Mouse (Mus musculus) embryonic facial prominence, embryonic 15.5 days (tissue): ENCODE data around the gene Nos1ap. TPM values are rescaled to one million over a fixed set of nuclear protein-coding genes. Genes with fewer than 3 reads are reported as not detected.

Experiments used
- ATAC-seq: fragments of 200-750 bp; cut with Nextera tagmentation; 2 replicates; pipeline ENCODE4 v1.8.0; 2017; ENCODE audit warnings: low read depth, moderate TSS enrichment; ENCODE audit not compliant: insufficient number of reproducible peaks, low FRiP score, low TSS enrichment
- H3K27ac ChIP-seq: fragments of 300-500 bp; sonication (generic); replicated peaks from 2 replicates; pipeline ENCODE4 v1.5.1; 2015; ENCODE audit warnings: mild to moderate bottlenecking, inconsistent platforms
- H3K27me3 ChIP-seq: fragments of 300-500 bp; sonication (generic); 2 replicates; pipeline ENCODE4 v1.6.1; 2015; ENCODE audit warnings: inconsistent platforms
- H3K36me3 ChIP-seq: fragments of 300-500 bp; sonication (generic); 2 replicates; pipeline ENCODE4 v1.6.1; 2015; ENCODE audit warnings: mild to moderate bottlenecking, inconsistent platforms
- H3K4me1 ChIP-seq: fragments of 300-500 bp; sonication (generic); 2 replicates; pipeline ENCODE4 v1.6.1; 2015; ENCODE audit warnings: inconsistent platforms
- H3K4me2 ChIP-seq: fragments of 300-500 bp; sonication (generic); replicated peaks from 2 replicates; pipeline ENCODE4 v1.6.1; 2015; ENCODE audit warnings: mild to moderate bottlenecking, inconsistent platforms
- H3K4me3 ChIP-seq: fragments of 300-500 bp; sonication (generic); replicated peaks from 2 replicates; pipeline ENCODE4 v1.5.1; 2015; ENCODE audit warnings: mild to moderate bottlenecking, inconsistent platforms
- H3K9ac ChIP-seq: fragments of 300-500 bp; sonication (generic); 2 replicates; pipeline ENCODE4 v1.6.1; 2015; ENCODE audit warnings: inconsistent platforms
- H3K9me3 ChIP-seq: fragments of 300-500 bp; sonication (generic); replicated peaks from 2 replicates; pipeline ENCODE4 v1.6.1; 2016; ENCODE audit warnings: inconsistent platforms
- WGBS: fragments of 180-500 bp; shearing (Covaris S2); methylation state at CpG from one replicate; pipeline ENCODE4 v1.1.7; 2015; 5-methylcytosine and 5-hydroxymethylcytosine counted together
- polyA plus RNA-seq: library from polyadenylated mRNA; unstranded; fragments of >200 nt; fragmentation: Nextera tagmentation; extraction: Ambion mirVana; gene quantifications from 2 replicates; pipeline ENCODE4 v1.2.1, GENCODE M21; 2015

Nos1ap gene
- polyA plus RNA-seq, 1 experiment from 2014 or later, result 13.1 TPM

DNA sequence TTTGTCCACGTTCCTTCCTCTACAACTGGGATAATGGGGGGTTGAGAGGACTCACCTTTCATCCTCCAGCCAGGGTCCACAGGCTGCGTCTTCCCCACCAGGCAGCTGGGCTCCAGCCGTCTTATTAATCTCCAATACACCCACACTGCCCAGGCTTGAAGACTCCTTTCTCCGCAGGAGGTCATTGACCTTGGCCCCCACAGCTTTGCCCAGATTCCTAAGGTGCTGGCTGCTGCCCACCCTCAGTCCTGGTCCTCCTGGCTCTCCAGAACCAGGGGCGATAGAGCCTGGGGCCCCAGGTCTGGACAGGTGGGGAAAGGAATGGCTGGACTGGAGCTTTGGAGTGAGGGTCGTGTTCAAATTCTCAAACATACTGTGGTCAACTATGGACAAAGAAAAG lies 287.2 kb downstream of the Nos1ap start:
- no peaks in the 10 kb centered on the region for H3K4me1 ChIP-seq
- no peak overlapping the region for H3K27ac ChIP-seq
- 79% methylated on average over 6 of the region's 6 CpGs for WGBS
- no peak overlapping the region for H3K4me3 ChIP-seq
- no peak for ATAC-seq
- H3K9me3 ChIP-seq, result no peaks in the 10 kb centered on the region
- H3K36me3 ChIP-seq, result no peaks in the 10 kb centered on the region
- no peak overlapping the region for H3K9ac ChIP-seq
- H3K27me3 ChIP-seq, result no peaks in the 10 kb centered on the region
- no peak overlapping the region for H3K4me2 ChIP-seq

DNA sequence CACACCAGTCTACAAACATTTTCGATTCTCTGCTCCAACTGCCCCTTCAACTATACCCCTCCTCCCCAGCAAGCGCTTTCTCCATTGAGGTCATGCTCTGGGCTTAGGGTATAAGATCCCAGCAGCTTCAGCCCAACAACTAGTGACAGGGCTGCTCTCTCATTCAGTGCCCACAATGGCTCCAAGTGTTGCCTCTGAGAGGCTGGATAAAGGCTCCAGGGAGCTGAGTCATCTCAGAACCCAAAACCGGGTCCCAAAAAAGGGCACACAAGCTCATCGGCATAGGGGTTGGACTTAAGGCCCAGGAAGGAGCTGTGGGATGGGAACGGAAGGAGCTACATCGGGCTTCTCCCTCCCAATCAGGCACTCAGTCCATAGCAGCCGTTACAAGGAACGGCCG lies 288.0 kb downstream of the Nos1ap start:
- Histone ChIP-seq H3K4me2 (no peak overlapping the region), H3K27me3 (no peaks in the 10 kb centered on the region), H3K27ac (no peak overlapping the region), H3K4me3 (no peak overlapping the region), H3K36me3 (no peaks in the 10 kb centered on the region), H3K9ac (no peak overlapping the region), H3K4me1 (no peaks in the 10 kb centered on the region), H3K9me3 (no peaks in the 10 kb centered on the region)
- ATAC-seq, result no peak
- 94% methylated on average over 9 of the region's 9 CpGs for WGBS

DNA sequence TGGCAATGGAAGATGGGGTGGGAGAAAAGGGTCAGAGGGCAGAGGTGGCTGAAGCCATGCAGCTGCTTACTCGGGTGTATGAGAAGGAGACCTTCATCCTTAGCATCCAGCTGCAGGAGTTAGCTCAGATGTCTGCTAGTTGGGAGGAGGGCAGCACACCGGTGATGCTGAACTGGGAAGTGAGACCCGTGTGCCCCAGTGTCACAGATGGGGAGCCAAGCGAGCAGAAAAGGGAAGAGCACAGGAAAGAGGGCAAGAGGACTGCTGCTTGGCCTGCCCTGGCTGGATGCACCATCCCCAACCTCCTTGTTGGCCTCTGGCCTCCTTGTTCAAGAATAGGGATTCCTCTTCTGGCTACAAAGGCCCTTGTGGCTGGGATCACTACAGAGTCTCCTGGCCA lies 290.2 kb downstream of the Nos1ap start:
- Histone ChIP-seq H3K9ac (no peak overlapping the region), H3K9me3 (no peaks in the 10 kb centered on the region), H3K27ac (no peak overlapping the region), H3K4me2 (no peak overlapping the region), H3K36me3 (no peaks in the 10 kb centered on the region), H3K4me3 (no peak overlapping the region), H3K4me1 (no peaks in the 10 kb centered on the region), H3K27me3 (no peaks in the 10 kb centered on the region)
- no peak for ATAC-seq
- WGBS, result 86% methylated on average over 4 of the region's 4 CpGs

DNA sequence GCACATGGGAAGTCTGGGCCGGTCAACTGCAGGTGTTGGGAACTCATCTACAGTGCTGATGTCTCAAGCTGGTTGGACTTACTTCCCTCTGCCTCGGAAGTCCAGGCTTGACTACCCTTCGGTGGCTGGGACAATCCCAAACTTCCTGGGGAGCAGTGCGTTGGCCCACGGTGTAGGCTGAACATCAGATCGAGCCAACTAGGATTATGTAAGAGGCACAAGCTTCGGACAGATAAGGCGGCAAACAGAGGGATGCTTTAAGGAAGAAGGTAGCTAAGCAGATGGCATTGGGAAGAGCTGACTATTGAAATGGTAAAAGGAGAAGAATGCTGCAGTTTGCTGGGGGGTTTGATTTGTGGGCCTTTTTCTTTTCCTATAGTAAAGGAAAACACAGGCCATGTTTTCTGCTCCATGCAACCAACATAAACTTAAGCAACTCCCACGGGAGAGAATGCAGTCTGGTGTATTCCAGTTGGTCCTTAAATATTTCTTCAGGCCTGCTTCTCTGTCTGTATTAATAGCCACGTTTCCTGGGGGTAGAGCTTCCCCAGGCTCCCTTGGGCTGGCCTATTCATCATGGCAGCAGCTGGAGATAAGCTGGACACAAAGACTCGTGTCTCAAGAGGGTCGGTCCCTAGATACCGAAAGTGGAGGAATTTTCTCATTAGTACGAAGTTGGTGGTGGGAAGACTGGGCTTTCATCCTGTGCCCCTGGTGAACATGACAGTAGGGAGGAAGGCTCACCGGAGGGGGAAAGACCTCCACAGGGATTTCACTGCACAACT lies 294.7 kb downstream of the Nos1ap start:
- ATAC-seq, result no peak
- 86% methylated on average over 15 of the region's 15 CpGs for WGBS
- Histone ChIP-seq H3K4me2 (no peak overlapping the region), H3K27ac (no peak overlapping the region), H3K27me3 (no peaks in the 10 kb centered on the region), H3K36me3 (no peaks in the 10 kb centered on the region), H3K9me3 (no peaks in the 10 kb centered on the region), H3K4me1 (0 out of 2 replicates have a peak, but pooled peaks cover 4% of the 10 kb centered on the region), H3K4me3 (no peak overlapping the region), H3K9ac (no peak overlapping the region)

DNA sequence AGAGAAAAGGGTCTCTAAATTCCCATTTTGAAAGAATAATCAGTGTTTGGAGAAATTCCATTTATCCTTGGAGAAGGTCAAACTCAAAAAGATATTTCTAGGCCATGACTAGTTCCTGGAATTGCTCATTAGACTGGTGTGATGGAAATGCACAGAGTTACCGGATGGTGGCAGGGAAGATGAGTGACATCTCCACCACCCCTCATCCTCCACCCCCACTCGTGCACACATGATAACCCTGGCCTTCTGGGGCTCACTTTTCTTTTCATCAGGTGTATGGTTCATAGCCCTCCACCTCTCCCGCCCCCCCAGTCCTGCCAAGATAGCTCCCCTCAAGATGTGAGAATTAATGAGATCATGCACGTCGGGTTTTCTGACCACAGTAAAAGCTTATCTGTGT lies 296.4 kb downstream of the Nos1ap start:
- H3K9ac ChIP-seq, result no peak overlapping the region
- H3K27me3 ChIP-seq, result no peaks in the 10 kb centered on the region
- 69% methylated on average over 5 of the region's 5 CpGs for WGBS
- H3K4me2 ChIP-seq, result no peak overlapping the region
- H3K9me3 ChIP-seq, result no peaks in the 10 kb centered on the region
- H3K4me1 ChIP-seq, result 0 out of 2 replicates have a peak, but pooled peaks cover 4% of the 10 kb centered on the region
- no peak overlapping the region for H3K27ac ChIP-seq
- H3K4me3 ChIP-seq, result no peak overlapping the region
- no peak for ATAC-seq
- no peaks in the 10 kb centered on the region for H3K36me3 ChIP-seq

DNA sequence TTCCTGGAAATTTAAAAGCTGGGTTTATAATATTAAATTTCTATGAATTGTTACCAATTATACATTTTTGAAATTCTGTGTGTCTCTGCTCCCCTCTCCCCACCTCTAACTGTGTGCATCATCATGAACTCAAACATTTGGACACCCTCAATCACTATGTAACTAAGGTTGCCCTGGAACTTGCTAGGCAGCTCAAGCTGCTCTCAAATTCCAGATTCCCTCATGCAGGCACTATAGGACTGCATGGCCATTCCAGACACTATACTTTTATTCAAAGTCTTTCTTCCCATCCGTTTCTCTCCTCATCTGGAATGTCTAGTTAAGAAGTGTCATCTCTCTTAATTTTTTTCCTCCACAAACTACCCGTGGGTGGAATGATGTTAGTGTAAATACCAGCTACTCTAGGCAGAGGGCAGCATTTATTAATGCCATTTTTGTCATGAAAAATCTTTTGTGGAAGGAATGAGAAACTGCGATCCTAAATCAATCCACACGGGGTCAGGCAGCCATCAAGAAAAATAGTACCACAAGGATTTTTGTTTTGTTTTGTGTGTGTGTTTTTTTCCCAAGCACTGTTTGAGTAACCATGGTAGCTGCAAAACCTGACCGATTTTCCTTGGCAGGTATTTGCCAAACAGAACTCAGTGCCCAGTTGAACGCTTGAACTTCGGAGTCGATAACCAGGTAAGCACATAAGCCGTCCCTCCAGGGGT lies 297.3 kb downstream of the Nos1ap start:
- ATAC-seq, result no peak
- H3K4me1 ChIP-seq, result 0 out of 2 replicates have a peak, but pooled peaks cover 4% of the 10 kb centered on the region
- H3K36me3 ChIP-seq, result no peaks in the 10 kb centered on the region
- H3K27ac ChIP-seq, result no peak overlapping the region
- WGBS, result 25% methylated on average over 9 of the region's 9 CpGs
- H3K4me3 ChIP-seq, result peak overlapping the region; percentile 16; the same call in 1 of the 2 replicates
- no peak overlapping the region for H3K9ac ChIP-seq
- no peaks in the 10 kb centered on the region for H3K9me3 ChIP-seq
- peak overlapping the region; percentile 18; the same call in 1 of the 2 replicates for H3K4me2 ChIP-seq
- no peaks in the 10 kb centered on the region for H3K27me3 ChIP-seq

DNA sequence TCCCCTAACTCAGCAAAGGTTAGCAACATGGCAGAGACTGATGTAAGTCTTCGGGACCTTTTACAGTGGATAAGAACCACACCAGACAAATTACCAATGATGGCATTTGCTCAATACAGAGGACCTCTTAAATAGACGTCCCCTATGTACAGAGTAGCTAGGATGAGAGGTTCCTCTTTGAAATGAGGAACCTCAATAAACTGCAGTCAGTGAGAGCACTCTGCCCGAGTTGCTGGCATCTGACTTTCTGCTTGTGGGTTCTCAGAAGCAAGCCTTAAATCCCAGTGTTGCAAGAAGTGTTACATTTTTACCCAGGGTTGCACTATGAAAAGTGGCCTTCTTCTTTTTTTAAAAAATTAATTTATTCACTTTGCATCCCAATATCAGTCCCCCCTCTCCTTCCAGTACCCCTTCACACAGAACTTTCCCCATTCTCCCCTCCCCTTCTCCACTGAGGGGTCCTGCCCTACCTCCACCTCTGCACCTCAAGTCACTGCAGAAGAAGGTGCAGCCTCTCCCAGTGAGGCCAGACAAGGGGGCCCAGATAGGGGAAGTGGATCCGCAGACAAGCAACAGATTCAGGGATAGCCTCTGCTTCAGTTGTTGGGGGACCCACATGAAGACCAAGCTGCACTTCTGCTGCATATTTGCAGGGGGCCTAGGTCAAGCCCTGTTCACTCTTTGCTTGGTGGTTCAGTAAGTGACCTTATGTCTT lies 307.1 kb downstream of the Nos1ap start:
- Histone ChIP-seq H3K4me2 (no peak overlapping the region), H3K4me1 (no peaks in the 10 kb centered on the region), H3K9me3 (no peaks in the 10 kb centered on the region), H3K27me3 (no peaks in the 10 kb centered on the region), H3K9ac (no peak overlapping the region), H3K27ac (no peak overlapping the region), H3K36me3 (no peaks in the 10 kb centered on the region), H3K4me3 (no peak overlapping the region)
- ATAC-seq, result no peak
- WGBS, result 75% methylated on average over 4 of the region's 4 CpGs

DNA sequence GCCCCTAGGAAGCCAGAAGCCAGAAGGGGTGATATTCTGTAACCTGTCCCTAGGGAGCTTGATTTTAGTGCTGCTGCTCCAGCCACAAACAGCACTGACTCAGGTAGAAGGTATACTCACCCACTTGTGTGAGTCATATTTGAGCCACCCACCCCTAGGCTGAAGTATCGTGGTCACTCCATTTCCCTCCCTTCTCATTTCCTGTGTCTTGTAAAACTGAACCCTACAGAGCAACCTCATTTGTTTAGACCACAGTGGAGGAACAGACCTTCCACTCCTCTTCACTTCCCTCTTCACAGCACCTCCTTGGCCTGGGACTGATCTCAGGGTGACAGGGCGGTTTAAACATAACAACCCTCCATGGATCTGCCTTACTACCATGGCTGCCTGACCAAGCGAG lies 312.6 kb downstream of the Nos1ap start, which contains the start of gene Sh2d1b1:
Gene Sh2d1b1 (plus strand): TSS at position 305 of the 400 bp plus-strand sequence.
- H3K9me3 ChIP-seq, result 0 out of 2 replicates have a peak, but pooled peaks cover 3% of the 10 kb centered on the region
- no peak within 1 kb of the TSS for H3K27ac ChIP-seq
- no peaks in the 10 kb centered on the region for H3K27me3 ChIP-seq
- no peak for ATAC-seq
- 87% methylated on average over 3 of the region's 3 CpGs for WGBS
- H3K4me3 ChIP-seq, result no peak within 1 kb of the TSS
- no peaks in the 10 kb centered on the region for H3K4me1 ChIP-seq
- H3K36me3 ChIP-seq, result no peaks in the 10 kb centered on the region
- H3K9ac ChIP-seq, result no peak within 1 kb of the TSS
- no peak within 1 kb of the TSS for H3K4me2 ChIP-seq

DNA sequence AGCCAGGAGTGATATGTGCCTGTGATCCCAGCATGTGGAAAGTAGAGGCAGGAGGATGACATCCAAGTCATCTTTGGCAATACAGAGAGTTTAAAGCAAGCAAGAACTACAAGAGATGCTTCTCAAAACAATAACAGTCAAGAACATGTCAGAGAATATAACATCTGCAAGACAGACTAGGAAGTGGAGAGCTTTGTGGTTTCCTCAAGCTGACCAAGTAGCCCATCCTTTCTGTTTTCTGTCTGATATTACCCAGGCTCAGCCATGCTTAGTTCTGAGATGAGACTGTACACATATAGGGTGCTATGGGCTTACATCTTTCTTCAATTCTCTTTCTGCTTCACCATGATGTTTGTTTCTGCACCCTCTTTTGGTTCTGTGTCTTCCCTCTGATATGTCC lies 316.4 kb downstream of the Nos1ap start:
- Histone ChIP-seq H3K27ac (no peak overlapping the region), H3K4me2 (no peak overlapping the region), H3K4me1 (no peaks in the 10 kb centered on the region), H3K9ac (no peak overlapping the region), H3K9me3 (0 out of 2 replicates have a peak, but pooled peaks cover 3% of the 10 kb centered on the region), H3K4me3 (no peak overlapping the region), H3K27me3 (no peaks in the 10 kb centered on the region), H3K36me3 (no peaks in the 10 kb centered on the region)
- no peak for ATAC-seq

DNA sequence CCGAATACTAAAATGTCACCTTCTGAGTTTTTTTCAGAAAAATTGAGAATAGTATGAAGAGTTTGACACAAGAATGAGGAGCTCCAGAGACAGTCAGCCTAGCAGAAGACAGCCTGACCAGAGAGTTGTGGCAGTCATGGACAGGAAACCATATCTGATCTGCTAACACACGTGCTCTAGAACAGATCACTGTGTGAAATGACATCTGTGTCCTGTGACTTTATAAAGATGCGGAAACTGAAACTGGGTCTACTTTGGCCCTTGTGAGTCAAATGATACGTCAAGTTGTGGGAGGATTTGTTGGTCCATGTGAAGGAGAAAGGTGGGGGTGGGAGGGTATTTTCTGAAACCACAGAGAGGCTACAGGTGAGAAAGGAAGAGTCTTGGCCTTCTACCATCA lies 319.0 kb downstream of the Nos1ap start:
- no peak for ATAC-seq
- 85% methylated on average over 4 of the region's 4 CpGs for WGBS
- H3K4me3 ChIP-seq, result no peak overlapping the region

DNA sequence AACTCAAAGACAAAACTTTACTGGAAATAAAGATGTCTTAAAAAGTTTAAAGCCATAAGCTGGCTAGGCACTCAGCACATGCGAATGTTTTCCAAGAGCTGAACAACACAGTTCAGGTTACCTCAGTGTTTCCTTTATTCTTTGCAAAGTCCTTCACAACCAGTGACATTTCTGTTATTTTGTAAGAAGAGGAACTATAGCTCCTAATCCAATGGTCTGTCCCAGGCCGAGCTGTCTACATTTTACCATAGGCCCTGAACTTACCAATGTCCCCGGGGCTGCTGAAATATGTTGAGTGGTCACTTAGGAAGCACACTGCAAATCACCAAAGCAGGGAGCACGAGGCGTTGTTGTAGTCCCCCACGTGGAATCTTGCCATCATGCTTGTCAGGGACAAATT lies 319.4 kb downstream of the Nos1ap start:
- 79% methylated on average over 6 of the region's 6 CpGs for WGBS
- Histone ChIP-seq H3K4me1 (no peaks in the 10 kb centered on the region), H3K4me3 (no peak overlapping the region), H3K9me3 (0 out of 2 replicates have a peak, but pooled peaks cover under 1% of the 10 kb centered on the region), H3K9ac (no peak overlapping the region), H3K27ac (no peak overlapping the region), H3K36me3 (no peaks in the 10 kb centered on the region), H3K4me2 (no peak overlapping the region), H3K27me3 (no peaks in the 10 kb centered on the region)
- ATAC-seq, result no peak

More for the DNA sequence above, 319.0 kb downstream of the Nos1ap start:
- H3K9me3 ChIP-seq, result 0 out of 2 replicates have a peak, but pooled peaks cover 3% of the 10 kb centered on the region
- no peak overlapping the region for H3K27ac ChIP-seq
- H3K4me2 ChIP-seq, result no peak overlapping the region
- no peaks in the 10 kb centered on the region for H3K36me3 ChIP-seq
- H3K27me3 ChIP-seq, result no peaks in the 10 kb centered on the region
- H3K4me1 ChIP-seq, result no peaks in the 10 kb centered on the region
- no peak overlapping the region for H3K9ac ChIP-seq
